Mouse (Mus musculus) kidney, adult 2 months (tissue): ENCODE data around the gene Serinc3.
"Not testable (repeated sequence)": the region's sequence is repeated elsewhere in the genome, so short reads cannot be mapped to it uniquely, and the experiment has no call there.

Experiments used
- CTCF ChIP-seq: fragments of 200-500 bp; conservative IDR thresholded peaks from 2 replicates; pipeline ENCODE4 v1.5.1; 2011; ENCODE audit warnings: low read depth, mild to moderate bottlenecking, control low read depth, low read length, moderate library complexity, mixed read lengths; ENCODE audit not compliant: insufficient read depth, insufficient read length
- POLR2A ChIP-seq: fragments of 200-500 bp; IDR thresholded peaks from one replicate; pipeline ENCODE4 v1.6.1; 2011; ENCODE audit warnings: low read depth, low read length, control low read depth

DNA sequence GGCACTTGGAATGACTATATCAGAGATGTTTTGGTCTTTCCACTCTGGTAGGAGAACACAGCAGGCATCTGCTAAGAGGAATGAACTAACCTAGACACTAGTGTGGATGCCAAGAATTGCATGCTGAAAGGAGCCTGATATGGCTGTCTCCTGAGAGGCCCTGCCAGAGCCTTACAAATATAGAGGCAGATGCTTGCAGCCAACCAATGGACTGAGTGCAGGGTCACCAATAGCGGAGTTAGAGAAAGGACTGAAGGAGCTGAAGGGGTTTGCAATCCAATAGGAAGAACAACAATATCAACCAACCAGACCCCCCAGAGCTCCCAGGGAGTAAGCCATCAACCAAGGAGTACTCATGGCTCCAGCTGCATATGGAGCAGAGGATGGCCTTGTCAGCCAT lies 43.4 kb upstream of the Serinc3 start:
- TF ChIP-seq CTCF, POLR2A: not testable (repeated sequence)
